Mouse (Mus musculus) E14TG2a.4 (cell line): ENCODE measurements around the gene Mybph.

Experiments used
- CTCF ChIP-seq: conservative IDR thresholded peaks from 2 replicates; pipeline ENCODE4 v1.5.1; 2014; ENCODE audit warnings: low read length
- NANOG ChIP-seq: IDR thresholded peaks from 2 replicates; pipeline ENCODE4 v1.6.1; 2014; ENCODE audit warnings: borderline replicate concordance, low read length, mixed read lengths
- POU5F1 ChIP-seq: IDR thresholded peaks from 2 replicates; pipeline ENCODE4 v1.6.1; 2014; ENCODE audit warnings: low read length, borderline replicate concordance

GRCm38 (mm10) chr1:134246590-134246989 lies 53.3 kb downstream of the Mybph start:
- TF ChIP-seq CTCF (no peak), POU5F1 (no peak), NANOG (no peak)
